Mouse (Mus musculus) limb, embryonic 13.5 days (tissue): ENCODE data around the gene Snx13. TPM values are rescaled to one million over a fixed set of nuclear protein-coding genes. Genes with fewer than 3 reads are reported as not detected.

Experiments used
- ATAC-seq: fragments of 200-750 bp; cut with Nextera tagmentation; 2 replicates; pipeline ENCODE4 v1.8.0; 2017; ENCODE audit warnings: low read depth, moderate number of reproducible peaks, moderate TSS enrichment; ENCODE audit not compliant: low FRiP score
- H3K27ac ChIP-seq: fragments of 300-500 bp; sonication (generic); 2 replicates; pipeline ENCODE4 v1.5.1; 2015; ENCODE audit warnings: inconsistent platforms, mild to moderate bottlenecking, moderate library complexity
- H3K27me3 ChIP-seq: fragments of 300-500 bp; sonication (generic); 2 replicates; pipeline ENCODE4 v1.6.1; 2015; ENCODE audit warnings: mild to moderate bottlenecking, inconsistent platforms
- H3K36me3 ChIP-seq: fragments of 300-500 bp; sonication (generic); 2 replicates; pipeline ENCODE4 v1.6.1; 2015; ENCODE audit warnings: inconsistent platforms, mild to moderate bottlenecking, moderate library complexity
- H3K4me1 ChIP-seq: fragments of 300-500 bp; sonication (generic); 2 replicates; pipeline ENCODE4 v1.6.1; 2015; ENCODE audit warnings: inconsistent platforms
- H3K4me2 ChIP-seq: fragments of 300-500 bp; sonication (generic); replicated peaks from 2 replicates; pipeline ENCODE4 v1.6.1; 2015; ENCODE audit warnings: inconsistent platforms, mild to moderate bottlenecking, moderate library complexity
- H3K4me3 ChIP-seq: fragments of 300-500 bp; sonication (generic); 2 replicates; pipeline ENCODE4 v1.5.1; 2015; ENCODE audit warnings: moderate library complexity, mild to moderate bottlenecking, inconsistent platforms
- H3K9ac ChIP-seq: fragments of 300-500 bp; sonication (generic); 2 replicates; pipeline ENCODE4 v1.6.1; 2015; ENCODE audit warnings: mild to moderate bottlenecking, inconsistent platforms
- H3K9me3 ChIP-seq: fragments of 300-500 bp; sonication (generic); 2 replicates; pipeline ENCODE4 v1.6.1; 2016; ENCODE audit warnings: inconsistent platforms
- WGBS: fragments of 180-500 bp; shearing (Covaris S2); methylation state at CpG from one replicate; pipeline ENCODE4 v1.1.7; 2015; 5-methylcytosine and 5-hydroxymethylcytosine counted together
- polyA plus RNA-seq: library from polyadenylated mRNA; unstranded; fragments of >200 nt; fragmentation: Nextera tagmentation; extraction: Ambion mirVana; gene quantifications from 2 replicates; pipeline ENCODE4 v1.2.1, GENCODE M21; 2015

Snx13 gene
- polyA plus RNA-seq, 1 experiment from 2014 or later, result 26.1 TPM

- peaks cover 23% of the 10 kb centered on the region for H3K4me1 ChIP-seq
- no peaks in the 10 kb centered on the region for H3K27me3 ChIP-seq
- no peak overlapping the region for H3K4me3 ChIP-seq
- WGBS, result 71% methylated on average over 3 of the region's 3 CpGs
- no peaks in the 10 kb centered on the region for H3K9me3 ChIP-seq
- no peak for ATAC-seq
- H3K9ac ChIP-seq, result no peak overlapping the region
- H3K27ac ChIP-seq, result no peak overlapping the region
- H3K36me3 ChIP-seq, result no peaks in the 10 kb centered on the region
- H3K4me2 ChIP-seq, result no peak overlapping the region
Observed at GRCm38 (mm10) chr12:35050501-35050900, 3.5 kb downstream of the Snx13 start.

- WGBS, result 66% methylated on average over 7 of the region's 7 CpGs
- no peak for ATAC-seq
- no peaks in the 10 kb centered on the region for H3K27me3 ChIP-seq
Observed at GRCm38 (mm10) chr12:35050964-35051758, 4.2 kb downstream of the Snx13 start.

GRCm38 (mm10) chr12:35054420-35054819 is 7.4 kb downstream of the Snx13 start:
- no peak overlapping the region for H3K4me3 ChIP-seq
- H3K27me3 ChIP-seq, result no peaks in the 10 kb centered on the region
- 0 out of 2 replicates have a peak, but pooled peaks cover 10% of the 10 kb centered on the region for H3K36me3 ChIP-seq
- H3K4me2 ChIP-seq, result no peak overlapping the region
- H3K9ac ChIP-seq, result no peak overlapping the region
- peaks cover 9% of the 10 kb centered on the region for H3K9me3 ChIP-seq
- 83% methylated on average over 6 of the region's 6 CpGs for WGBS
- no peak for ATAC-seq
- peaks cover 15% of the 10 kb centered on the region for H3K4me1 ChIP-seq
- H3K27ac ChIP-seq, result no peak overlapping the region

More at GRCm38 (mm10) chr12:35050964-35051758, 4.2 kb downstream of the Snx13 start:
- Histone ChIP-seq H3K4me3 (no peak overlapping the region), H3K36me3 (no peaks in the 10 kb centered on the region), H3K9ac (no peak overlapping the region), H3K4me1 (peaks cover 24% of the 10 kb centered on the region), H3K27ac (no peak overlapping the region), H3K9me3 (no peaks in the 10 kb centered on the region), H3K4me2 (no peak overlapping the region)

- no peaks in the 10 kb centered on the region for H3K27me3 ChIP-seq
- H3K27ac ChIP-seq, result peak overlapping the region; percentile 8; the same call in 1 of the 2 replicates
- peaks cover 9% of the 10 kb centered on the region for H3K9me3 ChIP-seq
- ATAC-seq, result no peak
- WGBS, result 58% methylated on average over 7 of the region's 7 CpGs
- H3K36me3 ChIP-seq, result 0 out of 2 replicates have a peak, but pooled peaks cover 10% of the 10 kb centered on the region
- no peak overlapping the region for H3K4me2 ChIP-seq
- H3K4me1 ChIP-seq, result peaks cover 15% of the 10 kb centered on the region
- H3K9ac ChIP-seq, result no peak overlapping the region
- H3K4me3 ChIP-seq, result no peak overlapping the region
Observed at GRCm38 (mm10) chr12:35055114-35056095, 8.4 kb downstream of the Snx13 start.

- no peak overlapping the region for H3K9ac ChIP-seq
- ATAC-seq, result no peak
- no peak overlapping the region for H3K27ac ChIP-seq
- no peaks in the 10 kb centered on the region for H3K4me1 ChIP-seq
- 76% methylated on average over 3 of the region's 3 CpGs for WGBS
- no peaks in the 10 kb centered on the region for H3K36me3 ChIP-seq
- H3K4me2 ChIP-seq, result no peak overlapping the region
- no peaks in the 10 kb centered on the region for H3K27me3 ChIP-seq
- no peak overlapping the region for H3K4me3 ChIP-seq
- no peaks in the 10 kb centered on the region for H3K9me3 ChIP-seq
Observed at GRCm38 (mm10) chr12:35063697-35064468, 16.9 kb downstream of the Snx13 start.

GRCm38 (mm10) chr12:35067621-35068020 is 20.6 kb downstream of the Snx13 start:
- Histone ChIP-seq H3K4me3 (no peak overlapping the region), H3K9ac (no peak overlapping the region), H3K27ac (no peak overlapping the region), H3K27me3 (no peaks in the 10 kb centered on the region), H3K4me2 (no peak overlapping the region), H3K4me1 (no peaks in the 10 kb centered on the region), H3K9me3 (no peaks in the 10 kb centered on the region), H3K36me3 (no peaks in the 10 kb centered on the region)
- ATAC-seq, result no peak

- Histone ChIP-seq H3K4me1 (no peaks in the 10 kb centered on the region), H3K27ac (no peak overlapping the region), H3K4me2 (no peak overlapping the region), H3K27me3 (no peaks in the 10 kb centered on the region), H3K9me3 (no peaks in the 10 kb centered on the region), H3K9ac (no peak overlapping the region), H3K4me3 (no peak overlapping the region), H3K36me3 (no peaks in the 10 kb centered on the region)
- no peak for ATAC-seq
Observed at GRCm38 (mm10) chr12:35071336-35071735, 24.4 kb downstream of the Snx13 start.

GRCm38 (mm10) chr12:35072178-35072577 is 25.2 kb downstream of the Snx13 start:
- Histone ChIP-seq H3K27ac (no peak overlapping the region), H3K9me3 (no peaks in the 10 kb centered on the region), H3K9ac (no peak overlapping the region), H3K4me1 (no peaks in the 10 kb centered on the region), H3K36me3 (no peaks in the 10 kb centered on the region), H3K4me2 (no peak overlapping the region), H3K27me3 (no peaks in the 10 kb centered on the region), H3K4me3 (no peak overlapping the region)
- no peak for ATAC-seq

- no peaks in the 10 kb centered on the region for H3K4me1 ChIP-seq
- ATAC-seq, result no peak
- no peak overlapping the region for H3K9ac ChIP-seq
- no peaks in the 10 kb centered on the region for H3K9me3 ChIP-seq
- H3K27me3 ChIP-seq, result no peaks in the 10 kb centered on the region
- WGBS, result 79% methylated on average over 3 of the region's 3 CpGs
- no peaks in the 10 kb centered on the region for H3K36me3 ChIP-seq
- no peak overlapping the region for H3K4me2 ChIP-seq
- no peak overlapping the region for H3K4me3 ChIP-seq
- no peak overlapping the region for H3K27ac ChIP-seq
Observed at GRCm38 (mm10) chr12:35075993-35076392, 29.0 kb downstream of the Snx13 start.

- H3K9ac ChIP-seq, result no peak overlapping the region
- H3K4me1 ChIP-seq, result no peaks in the 10 kb centered on the region
- H3K27me3 ChIP-seq, result no peaks in the 10 kb centered on the region
- no peak for ATAC-seq
- H3K36me3 ChIP-seq, result peaks cover 17% of the 10 kb centered on the region
- 72% methylated on average over 3 of the region's 3 CpGs for WGBS
- H3K9me3 ChIP-seq, result no peaks in the 10 kb centered on the region
- H3K4me2 ChIP-seq, result no peak overlapping the region
- H3K4me3 ChIP-seq, result no peak overlapping the region
- H3K27ac ChIP-seq, result no peak overlapping the region
Observed at GRCm38 (mm10) chr12:35123549-35123948, 76.6 kb downstream of the Snx13 start.

GRCm38 (mm10) chr12:35153186-35153585 is 106.2 kb downstream of the Snx13 start:
- no peak overlapping the region for H3K9ac ChIP-seq
- ATAC-seq, result no peak
- H3K36me3 ChIP-seq, result peaks cover 11% of the 10 kb centered on the region
- H3K4me3 ChIP-seq, result no peak overlapping the region
- 0 out of 2 replicates have a peak, but pooled peaks cover 3% of the 10 kb centered on the region for H3K4me1 ChIP-seq
- H3K4me2 ChIP-seq, result no peak overlapping the region
- 84% methylated on average over 4 of the region's 4 CpGs for WGBS
- H3K27me3 ChIP-seq, result no peaks in the 10 kb centered on the region
- H3K9me3 ChIP-seq, result 0 out of 2 replicates have a peak, but pooled peaks cover 6% of the 10 kb centered on the region
- H3K27ac ChIP-seq, result no peak overlapping the region
